Mouse (Mus musculus) hindbrain, embryonic 12.5 days (tissue): ENCODE data around the gene Zfp810. TPM values are rescaled to one million over a fixed set of nuclear protein-coding genes. Genes with fewer than 3 reads are reported as not detected.
"Not testable (repeated sequence)": the region's sequence is repeated elsewhere in the genome, so short reads cannot be mapped to it uniquely, and the experiment has no call there.

Source experiments
- ATAC-seq: fragments of 200-750 bp; cut with Nextera tagmentation; 2 replicates; pipeline ENCODE4 v1.8.0; 2017; ENCODE audit warnings: moderate TSS enrichment; ENCODE audit not compliant: low FRiP score
- H3K27ac ChIP-seq: fragments of 300-500 bp; sonication (generic); 2 replicates; pipeline ENCODE4 v1.5.1; 2016; ENCODE audit warnings: mild to moderate bottlenecking
- H3K27me3 ChIP-seq: fragments of 300-500 bp; sonication (generic); 2 replicates; pipeline ENCODE4 v1.6.1; 2016; ENCODE audit warnings: mild to moderate bottlenecking
- H3K36me3 ChIP-seq: fragments of 300-500 bp; sonication (generic); 2 replicates; pipeline ENCODE4 v1.6.1; 2016; ENCODE audit warnings: mild to moderate bottlenecking
- H3K4me1 ChIP-seq: fragments of 300-500 bp; sonication (generic); 2 replicates; pipeline ENCODE4 v1.6.1; 2016
- H3K4me2 ChIP-seq: fragments of 300-500 bp; sonication (generic); replicated peaks from 2 replicates; pipeline ENCODE4 v1.6.1; 2016; ENCODE audit warnings: mild to moderate bottlenecking
- H3K4me3 ChIP-seq: fragments of 300-500 bp; sonication (generic); 2 replicates; pipeline ENCODE4 v1.5.1; 2016; ENCODE audit warnings: mild to moderate bottlenecking
- H3K9ac ChIP-seq: fragments of 300-500 bp; sonication (generic); 2 replicates; pipeline ENCODE4 v1.6.1; 2016; ENCODE audit warnings: mild to moderate bottlenecking, moderate library complexity
- H3K9me3 ChIP-seq: fragments of 300-500 bp; sonication (generic); replicated peaks from 2 replicates; pipeline ENCODE4 v1.6.1; 2016; ENCODE audit warnings: mild to moderate bottlenecking
- WGBS: fragments of 180-500 bp; shearing (Covaris S2); methylation state at CpG from one replicate; pipeline ENCODE4 v1.1.7; 2016; 5-methylcytosine and 5-hydroxymethylcytosine counted together
- polyA plus RNA-seq: library from polyadenylated mRNA; unstranded; fragments of >200 nt; fragmentation: Nextera tagmentation; extraction: Ambion mirVana; gene quantifications from 2 replicates; pipeline ENCODE4 v1.2.1, GENCODE M21; 2016

Zfp810 gene
- polyA plus RNA-seq, 1 experiment from 2014 or later = 40.3 TPM

GRCm38 (mm10) chr9:22316047-22316446 is 8.6 kb upstream of the Zfp810 start:
- 58% methylated on average over 5 of the region's 5 CpGs for WGBS
- not testable (repeated sequence) for H3K27me3 ChIP-seq, H3K9ac ChIP-seq, H3K4me3 ChIP-seq, H3K4me2 ChIP-seq, ATAC-seq, H3K27ac ChIP-seq, H3K4me1 ChIP-seq, H3K36me3 ChIP-seq
- H3K9me3 ChIP-seq = peaks cover 15% of the 10 kb centered on the region

DNA sequence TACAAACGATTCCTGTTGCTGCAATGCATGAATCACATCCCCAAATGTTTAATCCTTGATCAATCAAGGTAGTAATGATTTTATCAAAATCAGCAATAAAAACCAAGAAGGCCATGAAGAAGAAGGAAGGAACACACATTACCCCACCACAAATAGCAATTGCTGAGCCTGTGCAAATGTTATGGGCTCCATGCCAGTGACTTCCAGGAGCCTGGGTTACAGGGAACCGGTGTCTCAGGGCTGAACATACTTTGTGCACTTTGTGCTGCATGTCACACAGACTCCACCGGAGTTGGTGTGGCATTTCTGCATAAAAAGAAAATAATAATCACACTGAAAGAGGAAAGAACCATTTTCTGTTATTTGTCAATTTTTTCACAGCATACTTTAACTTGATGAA is 6.6 kb upstream of the Zfp810 start:
- 87% methylated on average over 3 of the region's 3 CpGs for WGBS
- Histone ChIP-seq H3K27ac (no peak overlapping the region), H3K9ac (no peak overlapping the region), H3K27me3 (no peaks in the 10 kb centered on the region), H3K4me2 (no peak overlapping the region), H3K36me3 (no peaks in the 10 kb centered on the region), H3K4me3 (no peak overlapping the region), H3K9me3 (peaks cover 15% of the 10 kb centered on the region), H3K4me1 (no peaks in the 10 kb centered on the region)
- ATAC-seq = no peak

DNA sequence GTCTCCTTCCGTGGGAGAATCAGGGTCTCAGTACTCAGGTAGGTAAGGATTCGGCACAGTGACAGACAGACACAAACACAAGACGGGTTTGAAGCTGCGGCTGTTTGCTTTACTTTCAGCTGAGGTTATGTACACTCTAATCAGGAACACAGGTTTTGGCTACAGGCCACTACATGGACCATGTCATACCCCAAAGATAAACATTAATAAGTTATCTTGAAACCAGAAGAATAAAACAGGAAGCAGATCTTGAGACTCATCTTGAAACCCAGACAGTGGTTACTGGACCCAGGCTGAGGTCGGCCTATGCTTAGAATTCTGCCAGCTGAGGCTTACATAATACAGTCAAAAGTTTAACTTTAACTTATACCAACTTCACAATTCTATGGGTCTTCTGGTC is 5.8 kb upstream of the Zfp810 start:
- H3K27ac ChIP-seq = no peak overlapping the region
- no peaks in the 10 kb centered on the region for H3K27me3 ChIP-seq
- H3K4me2 ChIP-seq = no peak overlapping the region
- ATAC-seq = no peak
- no peak overlapping the region for H3K4me3 ChIP-seq
- peaks cover 12% of the 10 kb centered on the region for H3K9me3 ChIP-seq
- H3K9ac ChIP-seq = no peak overlapping the region
- no peaks in the 10 kb centered on the region for H3K36me3 ChIP-seq
- WGBS = 90% methylated on average over 5 of the region's 5 CpGs
- H3K4me1 ChIP-seq = no peaks in the 10 kb centered on the region

DNA sequence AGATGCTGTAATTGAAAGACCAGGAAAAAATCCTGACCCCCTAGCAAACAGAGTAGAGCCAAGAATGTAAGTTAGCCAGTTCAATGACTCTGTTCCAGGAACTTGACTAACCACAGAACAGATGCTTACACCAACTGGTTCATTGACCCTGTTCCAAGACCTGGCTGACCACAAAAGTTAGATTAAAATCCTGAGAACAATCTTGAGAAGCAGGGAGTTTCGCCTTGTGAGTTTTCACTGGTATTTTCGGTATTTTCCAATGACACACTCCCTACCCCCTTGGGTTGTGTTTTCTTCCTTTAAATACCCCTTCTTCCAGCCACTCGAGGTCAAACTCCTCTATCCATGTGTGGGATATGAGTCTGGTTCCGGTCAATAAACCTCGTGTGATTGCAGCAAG is 2.2 kb upstream of the Zfp810 start:
- Histone ChIP-seq H3K4me2 (no peak overlapping the region), H3K27ac (no peak overlapping the region), H3K27me3 (no peaks in the 10 kb centered on the region), H3K9ac (no peak overlapping the region), H3K4me1 (peaks cover 16% of the 10 kb centered on the region), H3K36me3 (peaks cover 7% of the 10 kb centered on the region), H3K9me3 (no peaks in the 10 kb centered on the region), H3K4me3 (no peak overlapping the region)
- WGBS = 86% methylated on average over 5 of the region's 5 CpGs
- ATAC-seq = no peak

- H3K36me3 ChIP-seq = peaks cover 24% of the 10 kb centered on the region
- ATAC-seq, H3K27me3 ChIP-seq: not testable (repeated sequence)
- peak overlapping the region; percentile 85 for H3K27ac ChIP-seq
- peak overlapping the region; percentile 92 for H3K4me3 ChIP-seq
- peaks cover 11% of the 10 kb centered on the region for H3K9me3 ChIP-seq
- peak overlapping the region; percentile 97 for H3K9ac ChIP-seq
- peaks cover 16% of the 10 kb centered on the region for H3K4me1 ChIP-seq
- peak overlapping the region; percentile 74 for H3K4me2 ChIP-seq
- WGBS = 9% methylated on average over 9 of the region's 9 CpGs
Observed at GRCm38 (mm10) chr9:22307920-22308262, 443 bp upstream of the Zfp810 start.

DNA sequence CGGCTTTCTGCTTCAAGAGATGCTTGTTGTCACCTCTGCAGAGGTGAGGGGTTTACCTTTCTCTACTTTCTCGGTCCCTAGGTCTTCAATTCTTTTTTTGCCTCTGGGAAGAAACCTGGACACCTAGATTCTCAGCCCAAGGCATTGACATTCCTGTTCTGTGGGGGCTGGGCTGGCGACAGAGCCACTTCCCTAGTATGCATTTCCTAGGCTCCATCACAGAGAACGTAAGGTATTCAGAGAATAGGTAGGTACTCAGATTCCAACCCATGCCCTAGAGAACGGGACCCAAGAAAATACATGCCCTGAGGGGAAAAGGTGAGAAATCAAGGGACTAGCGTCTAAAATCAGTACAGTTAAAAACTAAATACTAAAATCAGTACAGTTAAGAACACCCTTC is 722 bp downstream of the Zfp810 start:
- Histone ChIP-seq H3K36me3 (peaks cover 34% of the 10 kb centered on the region), H3K4me2 (peak overlapping the region; percentile 74), H3K9ac (peak overlapping the region; percentile 97), H3K4me1 (peaks cover 16% of the 10 kb centered on the region), H3K27ac (peak overlapping the region; percentile 85), H3K27me3 (no peaks in the 10 kb centered on the region), H3K4me3 (peak overlapping the region; percentile 92), H3K9me3 (peaks cover 11% of the 10 kb centered on the region)
- 14% methylated on average over 6 of the region's 6 CpGs for WGBS
- no peak for ATAC-seq

- Histone ChIP-seq H3K4me3 (no peak overlapping the region), H3K27ac (no peak overlapping the region), H3K27me3 (no peaks in the 10 kb centered on the region), H3K36me3 (peaks cover 72% of the 10 kb centered on the region), H3K9ac (no peak overlapping the region), H3K4me1 (peaks cover 16% of the 10 kb centered on the region), H3K4me2 (no peak overlapping the region), H3K9me3 (peaks cover 11% of the 10 kb centered on the region)
- WGBS = 100% methylated on average over 1 of the region's 1 CpGs
- ATAC-seq = no peak
Observed at GRCm38 (mm10) chr9:22302199-22302598, 5.2 kb downstream of the Zfp810 start.

- peaks cover 82% of the 10 kb centered on the region for H3K9me3 ChIP-seq
- WGBS = 100% methylated on average over 4 of the region's 4 CpGs
Observed at GRCm38 (mm10) chr9:22278733-22279132, 28.7 kb downstream of the Zfp810 start.

DNA sequence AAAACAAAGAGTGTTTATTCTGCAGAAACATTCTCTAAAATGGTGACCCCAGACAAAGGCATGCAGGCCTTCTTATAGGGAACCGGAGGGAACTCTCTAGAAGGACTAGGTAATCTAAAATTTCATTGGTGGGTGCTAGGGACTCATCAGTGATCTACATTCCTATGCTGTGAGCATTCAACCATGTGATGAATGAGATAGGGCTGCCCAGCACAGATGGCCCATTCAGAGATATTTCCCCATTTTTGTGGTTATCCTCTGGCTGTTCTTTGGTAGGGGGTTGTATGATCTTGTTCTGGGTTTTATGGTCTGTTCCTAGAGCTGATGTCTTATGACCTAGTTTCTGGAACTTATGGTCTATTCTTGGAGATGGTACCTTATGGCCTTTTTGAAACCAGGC is 38.6 kb downstream of the Zfp810 start:
- Histone ChIP-seq H3K36me3 (peaks cover 7% of the 10 kb centered on the region), H3K4me3 (no peak overlapping the region), H3K9ac (no peak overlapping the region), H3K27me3 (no peaks in the 10 kb centered on the region), H3K27ac (no peak overlapping the region), H3K9me3 (peaks cover 10% of the 10 kb centered on the region; the same call in 1 of the 2 replicates), H3K4me2 (no peak overlapping the region), H3K4me1 (no peaks in the 10 kb centered on the region)
- 96% methylated on average over 1 of the region's 1 CpGs for WGBS
- ATAC-seq = no peak

More at GRCm38 (mm10) chr9:22278733-22279132, 28.7 kb downstream of the Zfp810 start:
- no peak overlapping the region for H3K4me3 ChIP-seq
- no peak overlapping the region for H3K27ac ChIP-seq
- H3K4me1 ChIP-seq = no peaks in the 10 kb centered on the region
- H3K4me2 ChIP-seq = no peak overlapping the region
- H3K9ac ChIP-seq = no peak overlapping the region
- H3K27me3 ChIP-seq = no peaks in the 10 kb centered on the region
- peaks cover 90% of the 10 kb centered on the region for H3K36me3 ChIP-seq
- no peak for ATAC-seq

DNA sequence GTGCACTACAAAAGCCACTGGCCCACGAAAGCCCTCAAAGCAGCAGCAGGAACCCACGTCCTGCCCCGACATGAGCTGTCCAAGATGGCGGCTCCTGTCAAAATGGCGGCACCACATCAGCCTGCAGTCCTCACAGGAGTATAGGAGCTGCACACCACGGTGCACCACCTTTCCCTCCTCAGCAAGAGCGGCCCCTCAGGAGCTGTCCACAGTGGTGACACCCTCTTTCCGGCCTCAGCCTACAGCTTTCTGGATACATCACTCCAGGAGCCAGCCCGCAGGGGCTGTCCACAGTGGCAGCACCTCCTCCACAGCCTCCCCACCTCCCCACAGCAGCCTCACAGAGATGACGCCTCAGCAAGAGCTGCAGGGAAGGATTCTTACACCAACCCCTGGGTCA is 44.8 kb downstream of the Zfp810 start:
- WGBS = 93% methylated on average over 10 of the region's 10 CpGs
- Histone ChIP-seq H3K9me3 (peaks cover 7% of the 10 kb centered on the region; the same call in 1 of the 2 replicates), H3K27me3 (no peaks in the 10 kb centered on the region), H3K4me1 (no peaks in the 10 kb centered on the region), H3K4me3 (no peak overlapping the region), H3K27ac (no peak overlapping the region), H3K9ac (no peak overlapping the region), H3K36me3 (no peaks in the 10 kb centered on the region), H3K4me2 (no peak overlapping the region)
- ATAC-seq = no peak

DNA sequence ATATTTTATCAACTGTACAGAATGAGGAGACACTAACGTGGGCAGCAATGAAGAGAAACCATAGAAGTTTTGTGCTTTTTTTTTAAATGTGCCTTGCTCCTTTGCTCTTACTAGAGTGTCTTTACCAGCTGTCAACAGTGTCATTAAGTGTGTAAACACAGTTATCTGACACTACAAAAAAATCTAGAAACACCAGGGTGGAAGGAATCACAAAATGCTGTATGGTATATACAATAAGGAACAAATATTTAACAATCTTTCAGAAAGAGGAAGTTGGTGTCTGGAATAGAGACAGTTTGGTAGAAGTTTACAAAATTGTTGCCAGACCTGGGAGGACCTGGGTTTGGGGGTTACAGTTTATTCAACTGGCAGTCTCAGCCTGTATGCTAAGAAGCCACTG is 45.9 kb downstream of the Zfp810 start:
- no peak overlapping the region for H3K4me3 ChIP-seq
- no peak overlapping the region for H3K4me2 ChIP-seq
- no peak overlapping the region for H3K9ac ChIP-seq
- H3K27me3 ChIP-seq = no peaks in the 10 kb centered on the region
- H3K27ac ChIP-seq = no peak overlapping the region
- H3K36me3 ChIP-seq = 0 out of 2 replicates have a peak, but pooled peaks cover 2% of the 10 kb centered on the region
- H3K4me1 ChIP-seq = no peaks in the 10 kb centered on the region
- 89% methylated on average over 1 of the region's 1 CpGs for WGBS
- no peak for ATAC-seq
- H3K9me3 ChIP-seq = peaks cover 5% of the 10 kb centered on the region; the same call in 1 of the 2 replicates

DNA sequence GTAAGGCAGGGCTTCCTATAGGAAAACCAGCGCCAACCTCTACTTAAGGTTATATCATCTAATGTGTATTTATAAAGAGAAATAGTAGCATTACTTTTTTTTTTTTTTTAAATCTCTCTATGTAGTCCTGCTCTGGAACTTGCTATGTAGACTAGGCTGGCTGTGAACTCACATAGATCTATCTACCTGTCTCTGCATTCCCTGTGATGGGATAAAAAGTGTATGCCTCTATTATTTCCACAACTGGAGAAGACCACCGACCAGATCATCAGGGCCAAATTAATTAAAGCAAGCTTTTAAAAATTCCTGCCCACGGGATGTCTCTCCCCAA is 47.4 kb downstream of the Zfp810 start:
- WGBS = 33% methylated on average over 3 of the region's 3 CpGs
- Histone ChIP-seq H3K9ac (peak overlapping the region; percentile 81; the same call in 1 of the 2 replicates), H3K36me3 (peaks cover 17% of the 10 kb centered on the region), H3K9me3 (peaks cover 9% of the 10 kb centered on the region), H3K4me2 (peak overlapping the region; percentile 61), H3K27me3 (no peaks in the 10 kb centered on the region), H3K27ac (no peak overlapping the region), H3K4me1 (no peaks in the 10 kb centered on the region), H3K4me3 (peak overlapping the region; percentile 54)
- no peak for ATAC-seq

DNA sequence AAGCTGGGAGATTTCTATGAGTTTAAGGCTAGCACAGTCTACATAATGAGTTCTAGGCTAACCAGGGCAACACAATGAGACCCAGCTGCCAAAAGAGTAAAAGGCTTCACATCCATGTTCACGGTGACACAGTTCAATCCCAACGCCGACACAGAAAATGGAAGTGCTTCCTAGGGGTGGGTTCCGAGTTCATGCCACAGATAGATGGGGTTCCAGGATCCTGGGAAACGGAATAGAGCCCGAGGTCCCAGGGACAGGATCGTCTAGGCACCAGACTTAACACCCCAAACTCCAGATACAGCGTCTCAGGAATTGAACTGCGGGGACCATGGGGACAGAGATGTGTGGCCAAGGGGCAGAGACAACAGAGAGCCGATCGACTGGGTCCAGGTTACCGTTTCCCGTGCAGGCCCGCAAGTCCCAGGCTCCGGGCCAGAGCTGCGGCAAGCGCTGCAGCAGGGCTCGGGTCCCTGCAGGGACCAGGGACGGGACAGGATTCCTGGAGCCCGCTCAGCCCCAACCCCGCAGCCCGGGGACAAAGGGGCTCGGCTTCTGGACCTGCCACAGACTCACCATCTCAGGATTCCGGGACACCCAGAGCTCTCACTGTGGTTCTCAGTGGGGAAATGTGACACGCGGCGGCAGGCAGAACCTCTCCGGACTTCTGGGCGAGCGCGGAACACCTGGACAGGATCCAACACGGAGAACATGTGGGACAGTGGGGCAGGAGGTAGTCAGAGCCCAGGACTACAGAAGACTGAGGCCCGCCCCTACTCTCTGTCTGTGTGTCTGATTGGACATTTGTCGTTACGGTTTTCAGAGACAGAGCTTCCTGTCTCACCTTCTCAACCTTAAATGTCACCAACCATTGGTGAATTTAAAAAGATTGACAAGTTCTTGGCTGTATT is 48.0 kb downstream of the Zfp810 start, which contains the start of gene Zfp599:
Zfp599 (minus strand) TSS at position 712 of the 908 bp plus-strand sequence.
- no peaks in the 10 kb centered on the region for H3K4me1 ChIP-seq
- peaks cover 11% of the 10 kb centered on the region for H3K9me3 ChIP-seq
- 2% methylated on average over 35 of the region's 35 CpGs for WGBS
- peak within 1 kb of the TSS; percentile 81 for H3K9ac ChIP-seq
- ATAC-seq = peak; percentile 91
- no peak within 1 kb of the TSS; the same call in 1 of the 2 replicates for H3K27ac ChIP-seq
- H3K4me2 ChIP-seq = peak within 1 kb of the TSS; percentile 61
- H3K4me3 ChIP-seq = peak within 1 kb of the TSS; percentile 54
- H3K27me3 ChIP-seq = no peaks in the 10 kb centered on the region
- H3K36me3 ChIP-seq = peaks cover 19% of the 10 kb centered on the region
